Mouse (Mus musculus) limb, embryonic 10.5 days (tissue): ENCODE data around the gene Kcnmb2. TPM values are rescaled to one million over a fixed set of nuclear protein-coding genes. Genes with fewer than 3 reads are reported as not detected.
A peak's percentile ranks its signal among the peaks of the same experiment; 100 is the strongest.

Experiments used
- DNase-seq: peaks from one replicate; pipeline ENCODE4 v3.0.0-alpha.2; 2017; ENCODE audit warnings: low spot score
- H3K27ac ChIP-seq: fragments of 300-500 bp; sonication (generic); 2 replicates; pipeline ENCODE4 v1.5.1; 2016; ENCODE audit warnings: mild to moderate bottlenecking
- H3K27me3 ChIP-seq: fragments of 300-500 bp; sonication (generic); 2 replicates; pipeline ENCODE4 v1.6.1; 2016; ENCODE audit warnings: low read depth, mild to moderate bottlenecking; ENCODE audit not compliant: poor library complexity, severe bottlenecking
- H3K36me3 ChIP-seq: fragments of 300-500 bp; sonication (generic); 2 replicates; pipeline ENCODE4 v1.6.1; 2016; ENCODE audit warnings: mild to moderate bottlenecking, moderate library complexity
- H3K4me1 ChIP-seq: fragments of 300-500 bp; sonication (generic); 2 replicates; pipeline ENCODE4 v1.6.1; 2016
- H3K4me3 ChIP-seq: fragments of 300-500 bp; sonication (generic); 2 replicates; pipeline ENCODE4 v1.5.1; 2016; ENCODE audit warnings: mild to moderate bottlenecking, moderate library complexity
- H3K9me3 ChIP-seq: fragments of 300-500 bp; sonication (generic); replicated peaks from 2 replicates; pipeline ENCODE4 v1.6.1; 2016; ENCODE audit warnings: mild to moderate bottlenecking
- WGBS: fragments of 180-500 bp; shearing (Covaris S2); methylation state at CpG from one replicate; pipeline ENCODE4 v1.1.7; 2016; 5-methylcytosine and 5-hydroxymethylcytosine counted together
- polyA plus RNA-seq: library from polyadenylated mRNA; unstranded; fragments of >200 nt; fragmentation: Nextera tagmentation; extraction: Ambion mirVana; gene quantifications from 2 replicates; pipeline ENCODE4 v1.2.1, GENCODE M21; 2016

Kcnmb2 gene
- polyA plus RNA-seq, 1 experiment from 2014 or later: 0.09 TPM

GRCm38 (mm10) chr3:32032381-32032780 is 130.1 kb downstream of the Kcnmb2 start:
- H3K9me3 ChIP-seq: no peaks in the 10 kb centered on the region
- H3K4me3 ChIP-seq: no peak overlapping the region
- no peaks in the 10 kb centered on the region for H3K27me3 ChIP-seq
- H3K27ac ChIP-seq: no peak overlapping the region
- no peaks in the 10 kb centered on the region for H3K4me1 ChIP-seq
- no peaks in the 10 kb centered on the region for H3K36me3 ChIP-seq
- no peak for DNase-seq
- WGBS: 85% methylated on average over 9 of the region's 9 CpGs

- DNase-seq: no peak
- 84% methylated on average over 3 of the region's 3 CpGs for WGBS
- no peak overlapping the region for H3K27ac ChIP-seq
- no peak overlapping the region for H3K4me3 ChIP-seq
- no peaks in the 10 kb centered on the region for H3K9me3 ChIP-seq
- H3K27me3 ChIP-seq: no peaks in the 10 kb centered on the region
- H3K4me1 ChIP-seq: no peaks in the 10 kb centered on the region
- H3K36me3 ChIP-seq: no peaks in the 10 kb centered on the region
Observed at GRCm38 (mm10) chr3:32043814-32044213, 141.5 kb downstream of the Kcnmb2 start.

GRCm38 (mm10) chr3:32048777-32049176 is 146.5 kb downstream of the Kcnmb2 start:
- Histone ChIP-seq H3K27me3 (no peaks in the 10 kb centered on the region), H3K9me3 (no peaks in the 10 kb centered on the region), H3K4me3 (no peak overlapping the region), H3K27ac (no peak overlapping the region), H3K4me1 (no peaks in the 10 kb centered on the region), H3K36me3 (no peaks in the 10 kb centered on the region)
- DNase-seq: no peak
- WGBS: 87% methylated on average over 3 of the region's 3 CpGs

- Histone ChIP-seq H3K4me1 (no peaks in the 10 kb centered on the region), H3K36me3 (no peaks in the 10 kb centered on the region), H3K27me3 (no peaks in the 10 kb centered on the region), H3K9me3 (no peaks in the 10 kb centered on the region), H3K4me3 (no peak overlapping the region), H3K27ac (no peak overlapping the region)
- WGBS: 76% methylated on average over 3 of the region's 3 CpGs
- DNase-seq: no peak
Observed at GRCm38 (mm10) chr3:32052596-32052995, 150.3 kb downstream of the Kcnmb2 start.

- no peak for DNase-seq
- Histone ChIP-seq H3K27ac (no peak overlapping the region), H3K4me3 (no peak overlapping the region), H3K9me3 (no peaks in the 10 kb centered on the region), H3K4me1 (no peaks in the 10 kb centered on the region), H3K27me3 (no peaks in the 10 kb centered on the region), H3K36me3 (no peaks in the 10 kb centered on the region)
- WGBS: 95% methylated on average over 10 of the region's 10 CpGs
Observed at GRCm38 (mm10) chr3:32053610-32054241, 151.4 kb downstream of the Kcnmb2 start.

GRCm38 (mm10) chr3:32059888-32060656 is 157.8 kb downstream of the Kcnmb2 start:
- Histone ChIP-seq H3K4me1 (peaks cover 14% of the 10 kb centered on the region), H3K36me3 (no peaks in the 10 kb centered on the region), H3K9me3 (no peaks in the 10 kb centered on the region), H3K4me3 (no peak overlapping the region), H3K27ac (peak overlapping the region; percentile 46; the same call in 1 of the 2 replicates), H3K27me3 (no peaks in the 10 kb centered on the region)
- 67% methylated on average over 10 of the region's 10 CpGs for WGBS
- DNase-seq: no peak

GRCm38 (mm10) chr3:32062685-32063084 is 160.4 kb downstream of the Kcnmb2 start:
- 96% methylated on average over 3 of the region's 3 CpGs for WGBS
- Histone ChIP-seq H3K4me3 (no peak overlapping the region), H3K27me3 (no peaks in the 10 kb centered on the region), H3K9me3 (no peaks in the 10 kb centered on the region), H3K36me3 (no peaks in the 10 kb centered on the region), H3K27ac (no peak overlapping the region), H3K4me1 (peaks cover 25% of the 10 kb centered on the region)
- no peak for DNase-seq

GRCm38 (mm10) chr3:32063312-32063711 is 161.0 kb downstream of the Kcnmb2 start:
- Histone ChIP-seq H3K4me3 (no peak overlapping the region), H3K36me3 (no peaks in the 10 kb centered on the region), H3K4me1 (peaks cover 25% of the 10 kb centered on the region), H3K9me3 (no peaks in the 10 kb centered on the region), H3K27ac (no peak overlapping the region), H3K27me3 (no peaks in the 10 kb centered on the region)
- 88% methylated on average over 3 of the region's 3 CpGs for WGBS
- DNase-seq: no peak

GRCm38 (mm10) chr3:32067004-32067935 is 165.0 kb downstream of the Kcnmb2 start:
- Histone ChIP-seq H3K36me3 (no peaks in the 10 kb centered on the region), H3K4me3 (no peak overlapping the region), H3K27me3 (no peaks in the 10 kb centered on the region), H3K9me3 (no peaks in the 10 kb centered on the region), H3K4me1 (peaks cover 11% of the 10 kb centered on the region), H3K27ac (peak overlapping the region; percentile 39)
- DNase-seq: no peak
- 56% methylated on average over 9 of the region's 9 CpGs for WGBS

- Histone ChIP-seq H3K4me3 (no peak overlapping the region), H3K27ac (no peak overlapping the region), H3K27me3 (no peaks in the 10 kb centered on the region), H3K9me3 (no peaks in the 10 kb centered on the region), H3K36me3 (no peaks in the 10 kb centered on the region), H3K4me1 (no peaks in the 10 kb centered on the region)
- DNase-seq: no peak
- WGBS: 75% methylated on average over 8 of the region's 8 CpGs
Observed at GRCm38 (mm10) chr3:32073881-32074280, 171.6 kb downstream of the Kcnmb2 start.

- DNase-seq: no peak
- Histone ChIP-seq H3K9me3 (no peaks in the 10 kb centered on the region), H3K4me1 (no peaks in the 10 kb centered on the region), H3K27ac (no peak overlapping the region), H3K4me3 (no peak overlapping the region), H3K36me3 (no peaks in the 10 kb centered on the region), H3K27me3 (no peaks in the 10 kb centered on the region)
- 85% methylated on average over 1 of the region's 1 CpGs for WGBS
Observed at GRCm38 (mm10) chr3:32088762-32089161, 186.5 kb downstream of the Kcnmb2 start.

- no peak overlapping the region for H3K27ac ChIP-seq
- no peaks in the 10 kb centered on the region for H3K27me3 ChIP-seq
- H3K36me3 ChIP-seq: no peaks in the 10 kb centered on the region
- DNase-seq: no peak
- WGBS: 90% methylated on average over 10 of the region's 10 CpGs
- no peak overlapping the region for H3K4me3 ChIP-seq
- H3K4me1 ChIP-seq: no peaks in the 10 kb centered on the region
- no peaks in the 10 kb centered on the region for H3K9me3 ChIP-seq
Observed at GRCm38 (mm10) chr3:32101391-32101790, 199.1 kb downstream of the Kcnmb2 start.

GRCm38 (mm10) chr3:32119851-32120250 is 217.5 kb downstream of the Kcnmb2 start:
- Histone ChIP-seq H3K36me3 (no peaks in the 10 kb centered on the region), H3K27me3 (no peaks in the 10 kb centered on the region), H3K9me3 (no peaks in the 10 kb centered on the region), H3K27ac (no peak overlapping the region), H3K4me1 (peaks cover 13% of the 10 kb centered on the region), H3K4me3 (no peak overlapping the region)
- DNase-seq: no peak
- WGBS: 78% methylated on average over 5 of the region's 5 CpGs
